Mouse (Mus musculus): ENCODE measurements at regions not wholly inside any gene's neighbourhood (a gene's known extent, or its start where the extent isn't known, plus 50 kb on each side); places are given as distances from the start of the nearest gene placed in this dataset.
"Not testable (repeated sequence)": the region's sequence is repeated elsewhere in the genome, so short reads cannot be mapped to it uniquely, and the experiment has no call there.

DNA sequence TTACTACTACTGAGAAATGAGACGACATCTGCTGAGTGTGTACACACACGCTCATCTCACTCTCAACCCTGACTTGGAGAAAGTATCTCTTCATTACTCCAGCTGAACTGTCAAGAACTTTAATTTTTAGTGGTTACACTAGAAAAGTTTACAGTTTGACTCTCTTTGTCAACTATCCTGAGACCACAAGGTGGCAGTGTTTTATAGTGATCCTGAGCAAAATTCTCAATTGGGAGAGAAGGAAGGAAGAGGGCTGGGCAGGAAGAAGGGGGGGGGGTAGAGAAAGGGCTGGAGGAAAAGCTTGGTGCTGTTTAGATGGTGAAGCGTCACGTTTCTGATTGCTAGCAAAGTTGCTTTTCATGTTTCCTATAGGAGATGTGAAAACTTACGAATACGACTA lies 158.8 kb upstream of the Olfr1507 start:
- Histone ChIP-seq H3K27me3 (replicated peaks; ENCODE audit: control insufficient read depth, insufficient read depth, low read length) (no peaks in the 10 kb centered on the region), H3K27ac (ENCODE audit: low read length) (no peak overlapping the region), H3K9ac (ENCODE audit: low read depth, low read length) (no peak overlapping the region), H3K36me3 (ENCODE audit: control insufficient read depth, insufficient read depth, low read length) (no peaks in the 10 kb centered on the region), H3K4me3 (ENCODE audit: low read length) (no peak overlapping the region), H3K4me2 (ENCODE audit: low read depth, low read length) (no peak overlapping the region), H3K9me3 (ENCODE audit: control insufficient read depth, low read length) (no peaks in the 10 kb centered on the region), H3K4me1 (ENCODE audit: control insufficient read depth, insufficient read depth, low read length) (no peaks in the 10 kb centered on the region)
- 65% methylated on average over 6 of the region's 6 CpGs for WGBS
- no peak for ATAC-seq

DNA sequence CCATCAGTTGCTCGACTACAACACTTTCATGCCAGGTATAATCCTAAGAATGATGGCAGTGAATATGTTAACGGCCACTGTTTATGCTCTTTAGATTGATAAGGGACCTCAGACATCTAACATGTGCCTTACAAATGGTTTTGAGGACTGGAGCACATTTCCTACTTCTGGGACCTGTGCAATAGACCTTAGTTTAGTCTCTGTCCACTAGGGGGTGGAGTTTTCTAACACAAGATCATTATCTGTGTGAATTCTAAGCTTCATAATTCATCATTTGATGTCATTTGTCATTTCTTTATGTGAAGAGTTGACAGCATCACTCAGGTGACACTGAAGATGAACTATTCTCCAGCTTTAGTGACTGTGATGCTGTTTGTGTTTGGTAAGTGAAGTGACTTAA lies 142.6 kb upstream of the Olfr1507 start:
- H3K27ac ChIP-seq (ENCODE audit: low read length): no peak overlapping the region
- no peak overlapping the region for H3K4me3 ChIP-seq (ENCODE audit: low read length)
- no peaks in the 10 kb centered on the region for H3K9me3 ChIP-seq (ENCODE audit: control insufficient read depth, low read length)
- H3K27me3 ChIP-seq (replicated peaks; ENCODE audit: control insufficient read depth, insufficient read depth, low read length): no peaks in the 10 kb centered on the region
- ATAC-seq: no peak
- H3K4me2 ChIP-seq (ENCODE audit: low read depth, low read length): no peak overlapping the region
- H3K36me3 ChIP-seq (ENCODE audit: control insufficient read depth, insufficient read depth, low read length): no peaks in the 10 kb centered on the region
- H3K9ac ChIP-seq (ENCODE audit: low read depth, low read length): no peak overlapping the region
- H3K4me1 ChIP-seq (ENCODE audit: control insufficient read depth, insufficient read depth, low read length): no peaks in the 10 kb centered on the region
- WGBS: 70% methylated on average over 2 of the region's 2 CpGs

DNA sequence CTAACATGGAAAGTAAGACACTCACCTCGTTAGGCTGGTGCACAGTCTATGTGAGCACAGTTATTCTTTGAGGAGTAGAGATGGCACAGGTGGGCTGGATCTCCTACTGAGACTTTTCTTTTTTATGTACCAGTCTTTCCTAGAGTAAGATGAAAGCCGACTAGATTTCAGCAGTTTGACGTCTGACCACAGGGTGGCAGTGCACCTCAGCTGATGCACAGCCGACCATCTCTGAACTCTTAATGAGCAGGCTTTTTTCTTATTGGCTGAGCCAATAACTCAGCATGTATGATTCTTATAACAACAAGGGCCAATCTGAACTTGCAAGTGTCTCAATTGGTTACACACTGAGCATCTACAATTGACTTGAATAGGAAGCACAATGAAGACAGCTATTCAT lies 126.6 kb upstream of the Olfr1507 start:
- Histone ChIP-seq H3K9ac (ENCODE audit: low read depth, low read length) (no peak overlapping the region), H3K4me1 (ENCODE audit: control insufficient read depth, insufficient read depth, low read length) (no peaks in the 10 kb centered on the region), H3K36me3 (ENCODE audit: control insufficient read depth, insufficient read depth, low read length) (no peaks in the 10 kb centered on the region), H3K4me2 (ENCODE audit: low read depth, low read length) (no peak overlapping the region), H3K9me3 (ENCODE audit: control insufficient read depth, low read length) (no peaks in the 10 kb centered on the region), H3K27me3 (replicated peaks; ENCODE audit: control insufficient read depth, insufficient read depth, low read length) (no peaks in the 10 kb centered on the region), H3K27ac (ENCODE audit: low read length) (no peak overlapping the region), H3K4me3 (ENCODE audit: low read length) (no peak overlapping the region)
- ATAC-seq: no peak
- WGBS: 33% methylated on average over 4 of the region's 4 CpGs

- Histone ChIP-seq H3K9ac (ENCODE audit: low read depth, low read length) (no peak overlapping the region), H3K4me3 (ENCODE audit: low read length) (no peak overlapping the region), H3K27me3 (replicated peaks; ENCODE audit: control insufficient read depth, insufficient read depth, low read length) (no peaks in the 10 kb centered on the region), H3K9me3 (ENCODE audit: control insufficient read depth, low read length) (no peaks in the 10 kb centered on the region), H3K36me3 (ENCODE audit: control insufficient read depth, insufficient read depth, low read length) (no peaks in the 10 kb centered on the region), H3K27ac (ENCODE audit: low read length) (no peak overlapping the region), H3K4me1 (ENCODE audit: control insufficient read depth, insufficient read depth, low read length) (no peaks in the 10 kb centered on the region), H3K4me2 (ENCODE audit: low read depth, low read length) (no peak overlapping the region)
- WGBS: 49% methylated on average over 3 of the region's 3 CpGs
- ATAC-seq: no peak
Measured at GRCm38 (mm10) chr14:52580319-52580718, 84.8 kb upstream of the Olfr1507 start.

DNA sequence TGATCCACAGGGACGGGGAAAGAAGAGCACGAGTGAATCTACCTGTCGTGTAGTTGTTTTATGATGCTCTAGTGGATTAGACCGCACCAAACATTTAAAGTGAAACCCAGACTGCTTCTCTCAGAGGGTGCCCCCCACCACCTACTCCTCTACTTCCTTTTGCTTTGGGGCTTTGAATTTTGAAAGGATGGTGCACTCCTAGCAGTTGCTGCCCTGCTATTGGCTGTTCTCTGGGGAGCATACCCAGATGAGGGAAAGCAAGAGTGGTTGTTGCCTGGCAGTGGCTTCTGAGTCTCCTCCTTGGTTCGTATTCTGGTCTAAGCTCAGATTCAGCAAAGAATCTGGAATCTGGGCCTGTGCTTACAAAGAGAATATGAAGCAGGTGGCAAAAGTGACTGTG lies 71.4 kb upstream of the Olfr1507 start:
- Histone ChIP-seq H3K4me3 (ENCODE audit: low read length) (no peak overlapping the region), H3K9ac (ENCODE audit: low read depth, low read length) (no peak overlapping the region), H3K9me3 (ENCODE audit: control insufficient read depth, low read length) (no peaks in the 10 kb centered on the region), H3K4me2 (ENCODE audit: low read depth, low read length) (no peak overlapping the region), H3K27ac (ENCODE audit: low read length) (no peak overlapping the region), H3K36me3 (ENCODE audit: control insufficient read depth, insufficient read depth, low read length) (no peaks in the 10 kb centered on the region), H3K4me1 (ENCODE audit: control insufficient read depth, insufficient read depth, low read length) (no peaks in the 10 kb centered on the region), H3K27me3 (replicated peaks; ENCODE audit: control insufficient read depth, insufficient read depth, low read length) (no peaks in the 10 kb centered on the region)
- 76% methylated on average over 5 of the region's 5 CpGs for WGBS
- ATAC-seq: no peak

DNA sequence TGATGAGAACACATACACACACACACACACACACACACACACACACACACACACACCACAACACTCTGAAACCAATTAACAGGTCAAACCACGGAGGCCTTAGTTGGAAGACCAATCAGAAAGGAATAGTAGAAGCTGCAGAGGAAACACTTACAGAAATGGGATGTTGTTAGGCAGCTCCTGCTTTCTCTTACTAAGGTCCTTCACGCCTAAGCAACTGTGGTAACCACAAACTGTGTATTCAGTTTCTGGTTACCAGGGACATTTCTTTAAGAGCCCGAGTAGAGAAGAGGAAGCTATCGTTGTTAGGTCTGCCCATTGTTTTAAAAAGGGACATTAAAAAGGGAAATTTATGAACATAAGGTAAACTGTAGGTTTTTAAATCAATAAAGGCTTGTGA lies 70.1 kb upstream of the Olfr1507 start:
- no peak for ATAC-seq
- no peak overlapping the region for H3K4me3 ChIP-seq (ENCODE audit: low read length)

DNA sequence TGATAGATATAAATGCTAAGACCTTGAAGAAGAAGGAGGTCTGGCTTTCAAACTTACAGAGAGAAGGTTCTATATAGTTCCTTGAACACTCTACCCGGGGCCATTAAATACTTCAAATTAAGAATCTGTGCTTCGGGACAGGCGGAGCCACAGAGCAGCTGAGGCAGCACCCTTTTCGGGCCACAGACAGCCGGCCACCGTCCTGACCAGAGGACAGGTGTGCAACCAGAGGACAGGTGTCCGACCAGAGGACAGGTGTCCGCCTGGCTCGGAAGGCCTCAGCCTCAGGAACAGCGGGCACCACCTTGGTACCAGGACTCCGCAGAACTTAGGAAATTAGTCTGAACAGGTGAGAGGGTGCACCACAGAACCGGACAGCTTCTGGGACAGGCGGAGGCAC lies 60.8 kb upstream of the Olfr1507 start:
- not testable (repeated sequence) for H3K36me3 ChIP-seq (ENCODE audit: control insufficient read depth, insufficient read depth, low read length); H3K27me3 ChIP-seq (replicated peaks; ENCODE audit: control insufficient read depth, insufficient read depth, low read length); H3K9me3 ChIP-seq (ENCODE audit: control insufficient read depth, low read length); H3K4me2 ChIP-seq (ENCODE audit: low read depth, low read length); H3K4me1 ChIP-seq (ENCODE audit: control insufficient read depth, insufficient read depth, low read length); H3K27ac ChIP-seq (ENCODE audit: low read length); H3K4me3 ChIP-seq (ENCODE audit: low read length); H3K9ac ChIP-seq (ENCODE audit: low read depth, low read length); ATAC-seq
- 93% methylated on average over 13 of the region's 13 CpGs for WGBS

More for the DNA sequence above, 70.1 kb upstream of the Olfr1507 start:
- no peaks in the 10 kb centered on the region for H3K27me3 ChIP-seq (replicated peaks; ENCODE audit: control insufficient read depth, insufficient read depth, low read length)
- H3K27ac ChIP-seq (ENCODE audit: low read length): no peak overlapping the region
- H3K9ac ChIP-seq (ENCODE audit: low read depth, low read length): no peak overlapping the region
- no peaks in the 10 kb centered on the region for H3K4me1 ChIP-seq (ENCODE audit: control insufficient read depth, insufficient read depth, low read length)
- WGBS: 59% methylated on average over 4 of the region's 4 CpGs
- no peaks in the 10 kb centered on the region for H3K36me3 ChIP-seq (ENCODE audit: control insufficient read depth, insufficient read depth, low read length)
- H3K4me2 ChIP-seq (ENCODE audit: low read depth, low read length): no peak overlapping the region
- no peaks in the 10 kb centered on the region for H3K9me3 ChIP-seq (ENCODE audit: control insufficient read depth, low read length)

DNA sequence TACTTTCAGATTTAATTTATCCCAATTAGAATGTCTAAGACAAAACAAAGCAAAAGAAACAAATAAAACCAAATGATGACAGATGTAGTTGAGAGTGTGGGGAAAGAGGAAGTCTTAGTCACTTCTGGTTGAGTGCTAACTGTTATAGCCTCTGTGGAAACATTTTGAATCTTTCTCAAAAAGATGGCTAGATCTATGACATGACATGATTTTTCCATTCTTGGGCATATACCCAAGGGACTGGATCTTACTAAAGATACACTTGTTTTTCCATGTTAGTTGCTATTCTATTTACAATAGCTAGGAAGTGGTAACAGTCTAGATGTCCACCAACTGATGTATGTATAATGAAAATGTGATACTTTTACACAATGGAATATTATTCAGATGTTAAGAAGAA lies 57.9 kb upstream of the Olfr1507 start:
- no peaks in the 10 kb centered on the region for H3K27me3 ChIP-seq (replicated peaks; ENCODE audit: control insufficient read depth, insufficient read depth, low read length)
- H3K4me2 ChIP-seq (ENCODE audit: low read depth, low read length): no peak overlapping the region
- H3K9me3 ChIP-seq (ENCODE audit: control insufficient read depth, low read length): no peaks in the 10 kb centered on the region
- H3K4me1 ChIP-seq (ENCODE audit: control insufficient read depth, insufficient read depth, low read length): no peaks in the 10 kb centered on the region
- H3K27ac ChIP-seq (ENCODE audit: low read length): no peak overlapping the region
- no peak overlapping the region for H3K4me3 ChIP-seq (ENCODE audit: low read length)
- H3K36me3 ChIP-seq (ENCODE audit: control insufficient read depth, insufficient read depth, low read length): no peaks in the 10 kb centered on the region
- H3K9ac ChIP-seq (ENCODE audit: low read depth, low read length): no peak overlapping the region
- ATAC-seq: no peak

DNA sequence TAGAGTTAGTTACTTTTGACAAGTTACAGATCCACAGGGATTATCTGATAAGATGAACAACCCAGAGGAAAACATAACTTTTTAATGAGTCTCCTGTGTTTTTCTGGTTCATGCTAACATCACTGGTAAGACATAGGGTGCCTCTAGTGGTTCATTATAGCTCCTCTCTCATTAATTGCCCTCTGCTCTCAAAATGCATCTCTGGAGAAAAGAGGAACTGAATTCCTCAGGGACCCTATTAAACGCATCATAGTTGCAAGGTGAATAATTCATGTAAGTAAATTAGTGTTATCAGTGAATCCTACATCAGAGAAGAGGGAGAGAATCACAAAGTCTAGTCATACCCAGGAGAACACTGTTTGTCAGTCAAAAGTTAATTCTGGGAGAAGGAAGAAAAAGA lies 52.4 kb upstream of the Olfr1507 start:
- H3K4me3 ChIP-seq (ENCODE audit: low read length): no peak overlapping the region
- H3K9me3 ChIP-seq (ENCODE audit: control insufficient read depth, low read length): no peaks in the 10 kb centered on the region
- no peaks in the 10 kb centered on the region for H3K36me3 ChIP-seq (ENCODE audit: control insufficient read depth, insufficient read depth, low read length)
- H3K4me2 ChIP-seq (ENCODE audit: low read depth, low read length): no peak overlapping the region
- H3K9ac ChIP-seq (ENCODE audit: low read depth, low read length): no peak overlapping the region
- H3K4me1 ChIP-seq (ENCODE audit: control insufficient read depth, insufficient read depth, low read length): no peaks in the 10 kb centered on the region
- WGBS: 67% methylated on average over 1 of the region's 1 CpGs
- no peaks in the 10 kb centered on the region for H3K27me3 ChIP-seq (replicated peaks; ENCODE audit: control insufficient read depth, insufficient read depth, low read length)
- ATAC-seq: no peak
- H3K27ac ChIP-seq (ENCODE audit: low read length): no peak overlapping the region
